Mouse (Mus musculus): ENCODE data around the gene Tox3. TPM values are rescaled to one million over a fixed set of nuclear protein-coding genes. Genes with fewer than 3 reads are reported as not detected.

The Tox3 gene
- total and polyA plus RNA-seq, 3 experiments, result not detected

DNA sequence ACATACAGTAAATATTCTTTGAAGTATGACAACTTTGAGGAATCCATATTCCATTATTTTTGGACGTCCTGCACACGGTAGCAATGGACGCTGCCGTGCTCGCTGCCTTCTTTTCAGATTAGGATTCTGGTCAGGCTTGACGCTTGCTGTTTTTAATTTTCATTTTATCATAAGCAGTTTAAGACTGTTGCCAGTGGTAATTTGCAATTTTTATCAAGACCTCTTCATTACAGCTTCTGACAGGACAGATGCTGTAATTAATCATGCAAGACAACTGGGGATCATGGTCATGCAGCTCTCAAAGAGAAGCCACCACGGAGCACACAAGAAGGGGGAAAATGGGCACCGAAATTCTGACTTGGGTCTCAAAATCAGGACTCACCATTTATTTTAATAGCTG lies 101.8 kb downstream of the Tox3 start:
- no peaks in the 10 kb centered on the region for H3K4me1 ChIP-seq (ENCODE audit: insufficient read depth, low read depth, low read length)
- TF ChIP-seq GATA1 (IDR thresholded peaks at IDR 0.05; ENCODE audit: borderline replicate concordance, low read length) (no peak), CTCF (IDR thresholded peaks at IDR 0.05; ENCODE audit: low read depth, low read length) (no peak), GATA2 (IDR thresholded peaks at IDR 0.05; ENCODE audit: borderline replicate concordance, low read depth, low read length) (no peak)
- H3K36me3 ChIP-seq (replicated peaks), result no peaks in the 10 kb centered on the region
- H3K9me3 ChIP-seq (replicated peaks), result peaks cover 31% of the 10 kb centered on the region
- DNase-seq (ENCODE audit: low spot score) (no peak), ATAC-seq (ENCODE audit: extremely low read depth, insufficient number of reproducible peaks, low FRiP score, poor library complexity, severe bottlenecking) (no peak)
- H3K4me3 ChIP-seq (ENCODE audit: low read depth, low read length), result no peak overlapping the region
- no peaks in the 10 kb centered on the region; the same call in 1 of the 2 replicates for H3K27me3 ChIP-seq (ENCODE audit: insufficient read depth, low read length)

DNA sequence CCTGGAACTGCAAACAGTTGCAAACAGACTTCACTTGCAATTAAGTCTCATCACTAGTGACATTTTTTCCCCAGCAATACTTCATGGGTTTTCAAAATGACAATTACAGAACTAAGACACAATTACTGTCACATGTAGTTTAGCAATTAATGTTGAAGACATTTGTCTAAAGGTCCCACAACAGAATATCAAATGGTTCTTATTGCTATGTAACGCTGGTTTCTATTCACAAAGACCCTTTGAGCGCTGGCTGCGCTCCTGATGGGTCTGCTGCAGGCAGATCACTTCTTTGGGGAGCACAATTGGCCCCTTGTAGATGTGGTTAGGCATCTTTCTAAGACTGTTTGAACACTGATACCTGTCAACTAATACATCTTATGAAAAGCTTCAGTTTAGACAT lies 102.3 kb downstream of the Tox3 start:
- Histone ChIP-seq H3K27me3 (ENCODE audit: insufficient read depth, low read length) (no peaks in the 10 kb centered on the region; the same call in 1 of the 2 replicates), H3K9me3 (replicated peaks) (peaks cover 33% of the 10 kb centered on the region), H3K4me3 (ENCODE audit: low read depth, low read length) (no peak overlapping the region), H3K36me3 (replicated peaks) (no peaks in the 10 kb centered on the region), H3K4me1 (ENCODE audit: insufficient read depth, low read depth, low read length) (no peaks in the 10 kb centered on the region)
- ATAC-seq (ENCODE audit: extremely low read depth, insufficient number of reproducible peaks, low FRiP score, poor library complexity, severe bottlenecking) (no peak), DNase-seq (ENCODE audit: low spot score) (no peak)
- TF ChIP-seq POLR2AphosphoS5 (IDR thresholded peaks at IDR 0.05; ENCODE audit: insufficient replicate concordance, low read depth, low read length) (no peak), GATA2 (IDR thresholded peaks at IDR 0.05; ENCODE audit: borderline replicate concordance, low read depth, low read length) (no peak), GATA1 (IDR thresholded peaks at IDR 0.05; ENCODE audit: borderline replicate concordance, low read length) (no peak), CTCF (IDR thresholded peaks at IDR 0.05; ENCODE audit: low read depth, low read length) (no peak), TAL1 (conservative IDR thresholded peaks at IDR 0.05; ENCODE audit: low read depth, low read length) (no peak)

DNA sequence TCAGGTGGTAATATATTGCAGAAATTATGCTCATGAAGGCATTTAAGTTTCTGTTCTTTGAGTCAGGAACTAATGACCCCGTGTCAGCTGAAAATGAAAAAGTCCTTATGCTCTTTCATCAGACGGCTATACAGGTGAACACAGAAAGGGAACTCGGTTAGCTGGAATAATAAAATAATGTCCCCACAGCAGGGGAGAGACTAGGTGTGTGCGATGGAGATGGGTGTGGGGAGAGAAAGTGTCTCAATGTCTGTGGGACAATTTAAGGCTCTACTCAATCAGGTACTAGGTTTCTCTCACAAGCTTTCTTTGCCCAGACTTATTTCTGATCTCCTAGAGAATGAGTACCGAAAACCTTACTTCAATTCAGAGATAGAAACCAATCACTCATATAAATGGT lies 103.0 kb downstream of the Tox3 start:
- peaks cover 35% of the 10 kb centered on the region for H3K9me3 ChIP-seq (replicated peaks)
- TF ChIP-seq TAL1 (conservative IDR thresholded peaks at IDR 0.05; ENCODE audit: low read depth, low read length) (no peak), POLR2AphosphoS5 (IDR thresholded peaks at IDR 0.05; ENCODE audit: insufficient replicate concordance, low read depth, low read length) (no peak), GATA1 (IDR thresholded peaks at IDR 0.05; ENCODE audit: borderline replicate concordance, low read length) (no peak), CTCF (IDR thresholded peaks at IDR 0.05; ENCODE audit: low read depth, low read length) (no peak), GATA2 (IDR thresholded peaks at IDR 0.05; ENCODE audit: borderline replicate concordance, low read depth, low read length) (no peak)
- no peak overlapping the region for H3K4me3 ChIP-seq (ENCODE audit: low read depth, low read length)
- DNase-seq (ENCODE audit: low spot score), result no peak
- H3K4me1 ChIP-seq (ENCODE audit: insufficient read depth, low read depth, low read length), result no peaks in the 10 kb centered on the region
- no peaks in the 10 kb centered on the region for H3K36me3 ChIP-seq (replicated peaks)
- no peaks in the 10 kb centered on the region; the same call in 1 of the 2 replicates for H3K27me3 ChIP-seq (ENCODE audit: insufficient read depth, low read length)
- no peak for ATAC-seq (ENCODE audit: extremely low read depth, insufficient number of reproducible peaks, low FRiP score, poor library complexity, severe bottlenecking)

DNA sequence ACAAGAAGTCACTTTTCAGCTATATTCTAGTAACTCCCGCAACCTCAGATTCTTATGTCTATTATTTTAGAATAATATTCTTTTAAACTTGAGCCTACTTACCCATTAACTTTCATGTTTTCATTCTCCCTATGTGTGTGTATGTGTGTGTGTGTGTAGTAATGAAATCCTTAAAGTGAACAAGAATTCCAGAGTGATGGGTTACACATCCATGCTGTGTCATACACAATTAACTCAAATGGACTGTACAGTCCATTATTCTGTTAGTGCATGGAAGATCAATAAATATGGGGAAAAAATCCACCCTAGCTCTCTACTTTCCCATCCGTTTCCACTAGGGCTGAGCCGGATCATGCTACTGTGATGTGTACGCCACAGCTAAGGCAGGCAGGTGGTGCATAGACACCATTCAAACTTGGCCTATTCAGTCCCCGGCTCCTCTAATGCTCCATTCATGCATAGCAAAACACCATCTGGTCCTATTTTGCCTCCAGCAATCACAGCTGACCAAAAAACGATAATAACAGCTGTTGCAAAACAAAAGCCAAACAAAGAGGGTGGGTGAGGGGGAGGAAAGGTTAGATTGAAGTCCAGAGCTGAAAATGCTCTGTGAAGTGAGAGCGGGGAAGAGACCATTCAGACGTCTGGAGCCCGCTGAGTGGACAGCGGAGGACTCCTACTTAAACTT lies 103.5 kb downstream of the Tox3 start:
- DNase-seq (ENCODE audit: low spot score), result no peak
- no peak for TF ChIP-seq POLR2AphosphoS5 (IDR thresholded peaks at IDR 0.05; ENCODE audit: insufficient replicate concordance, low read depth, low read length)
- TF ChIP-seq GATA2 (IDR thresholded peaks at IDR 0.05; ENCODE audit: borderline replicate concordance, low read depth, low read length), result no peak
- TF ChIP-seq GATA1 (IDR thresholded peaks at IDR 0.05; ENCODE audit: borderline replicate concordance, low read length), result no peak
- TF ChIP-seq CTCF (IDR thresholded peaks at IDR 0.05; ENCODE audit: low read depth, low read length), result no peak
- TF ChIP-seq TAL1 (conservative IDR thresholded peaks at IDR 0.05; ENCODE audit: low read depth, low read length), result no peak
- no peaks in the 10 kb centered on the region for H3K4me1 ChIP-seq (ENCODE audit: insufficient read depth, low read depth, low read length)
- H3K4me3 ChIP-seq (ENCODE audit: low read depth, low read length), result no peak overlapping the region
- H3K9me3 ChIP-seq (replicated peaks), result peaks cover 37% of the 10 kb centered on the region
- H3K36me3 ChIP-seq (replicated peaks), result no peaks in the 10 kb centered on the region
- H3K27me3 ChIP-seq (ENCODE audit: insufficient read depth, low read length), result no peaks in the 10 kb centered on the region; the same call in 1 of the 2 replicates
- no peak for ATAC-seq (ENCODE audit: extremely low read depth, insufficient number of reproducible peaks, low FRiP score, poor library complexity, severe bottlenecking)

DNA sequence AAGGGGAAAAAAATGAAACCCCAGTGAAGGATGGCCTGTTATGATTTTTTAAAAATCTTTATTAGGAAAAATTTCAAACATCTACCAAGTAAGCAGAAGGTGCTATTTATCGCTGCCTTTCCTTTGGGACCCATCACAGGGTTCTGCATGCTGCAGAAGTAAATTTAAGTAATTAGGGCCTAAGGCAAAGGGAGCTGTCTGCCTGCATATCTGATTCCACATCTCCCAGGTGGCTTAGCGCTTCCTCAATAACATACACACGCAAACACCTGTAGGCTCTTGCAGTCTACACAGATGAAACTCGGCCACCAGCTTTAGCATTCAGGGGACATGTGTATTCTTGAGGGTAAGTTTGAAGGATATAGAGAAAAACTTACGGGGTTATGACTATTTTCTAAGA lies 104.2 kb downstream of the Tox3 start:
- TF ChIP-seq CTCF (IDR thresholded peaks at IDR 0.05; ENCODE audit: low read depth, low read length), result no peak
- no peak for TF ChIP-seq POLR2AphosphoS5 (IDR thresholded peaks at IDR 0.05; ENCODE audit: insufficient replicate concordance, low read depth, low read length)
- no peak for TF ChIP-seq TAL1 (conservative IDR thresholded peaks at IDR 0.05; ENCODE audit: low read depth, low read length)
- no peak for TF ChIP-seq GATA1 (IDR thresholded peaks at IDR 0.05; ENCODE audit: borderline replicate concordance, low read length)
- no peak for TF ChIP-seq GATA2 (IDR thresholded peaks at IDR 0.05; ENCODE audit: borderline replicate concordance, low read depth, low read length)
- Histone ChIP-seq H3K36me3 (replicated peaks) (no peaks in the 10 kb centered on the region), H3K27me3 (ENCODE audit: insufficient read depth, low read length) (no peaks in the 10 kb centered on the region; the same call in 1 of the 2 replicates), H3K9me3 (replicated peaks) (peaks cover 37% of the 10 kb centered on the region), H3K4me1 (ENCODE audit: insufficient read depth, low read depth, low read length) (no peaks in the 10 kb centered on the region), H3K4me3 (ENCODE audit: low read depth, low read length) (no peak overlapping the region)
- DNase-seq (ENCODE audit: low spot score) (no peak), ATAC-seq (ENCODE audit: extremely low read depth, insufficient number of reproducible peaks, low FRiP score, poor library complexity, severe bottlenecking) (no peak)

DNA sequence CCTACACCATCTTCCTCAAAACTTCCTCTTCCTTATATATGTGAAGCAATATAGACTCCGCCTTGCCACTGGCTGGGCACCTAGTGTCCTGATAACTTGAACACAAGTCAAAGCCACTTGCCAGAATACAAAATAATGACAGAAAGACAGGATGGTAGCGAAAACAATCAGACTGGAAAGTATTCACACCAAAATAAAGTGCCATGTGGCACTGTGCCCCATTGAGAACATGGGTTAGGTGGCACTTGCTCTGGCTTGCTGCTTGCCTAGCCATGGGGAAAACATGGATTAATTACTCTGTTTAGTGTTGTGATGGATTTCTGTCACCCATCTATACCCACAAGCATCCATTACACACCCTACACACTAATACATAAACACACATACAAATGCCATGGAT lies 105.8 kb downstream of the Tox3 start:
- Histone ChIP-seq H3K36me3 (replicated peaks) (no peaks in the 10 kb centered on the region), H3K4me1 (ENCODE audit: insufficient read depth, low read depth, low read length) (no peaks in the 10 kb centered on the region), H3K4me3 (ENCODE audit: low read depth, low read length) (no peak overlapping the region), H3K9me3 (replicated peaks) (peaks cover 35% of the 10 kb centered on the region), H3K27me3 (ENCODE audit: insufficient read depth, low read length) (no peaks in the 10 kb centered on the region)
- ATAC-seq (ENCODE audit: extremely low read depth, insufficient number of reproducible peaks, low FRiP score, poor library complexity, severe bottlenecking) (no peak), DNase-seq (ENCODE audit: low spot score) (no peak)
- no peak for TF ChIP-seq CTCF (IDR thresholded peaks at IDR 0.05; ENCODE audit: low read depth, low read length)
